Mouse (Mus musculus) neural tube, embryonic 13.5 days (tissue): ENCODE measurements around the gene Arhgap19. TPM values are rescaled to one million over a fixed set of nuclear protein-coding genes. Genes with fewer than 3 reads are reported as not detected.

ENCODE experiments used
- ATAC-seq: fragments of 200-750 bp; cut with Nextera tagmentation; 2 replicates; pipeline ENCODE4 v1.8.0; 2017; ENCODE audit warnings: low read depth, mild to moderate bottlenecking, moderate TSS enrichment, moderate library complexity
- H3K27ac ChIP-seq: fragments of 300-500 bp; sonication (generic); replicated peaks from 2 replicates; pipeline ENCODE4 v1.5.1; 2015; ENCODE audit warnings: moderate library complexity, mild to moderate bottlenecking, inconsistent platforms
- H3K27me3 ChIP-seq: fragments of 300-500 bp; sonication (generic); 2 replicates; pipeline ENCODE4 v1.6.1; 2015; ENCODE audit warnings: mild to moderate bottlenecking, inconsistent platforms
- H3K36me3 ChIP-seq: fragments of 300-500 bp; sonication (generic); 2 replicates; pipeline ENCODE4 v1.6.1; 2015; ENCODE audit warnings: mild to moderate bottlenecking, inconsistent platforms
- H3K4me1 ChIP-seq: fragments of 300-500 bp; sonication (generic); replicated peaks from 2 replicates; pipeline ENCODE4 v1.6.1; 2015; ENCODE audit warnings: inconsistent platforms
- H3K4me2 ChIP-seq: fragments of 300-500 bp; sonication (generic); 2 replicates; pipeline ENCODE4 v1.6.1; 2015; ENCODE audit warnings: inconsistent platforms, mild to moderate bottlenecking, moderate library complexity
- H3K4me3 ChIP-seq: fragments of 300-500 bp; sonication (generic); 2 replicates; pipeline ENCODE4 v1.5.1; 2015; ENCODE audit warnings: mild to moderate bottlenecking, inconsistent platforms
- H3K9ac ChIP-seq: fragments of 300-500 bp; sonication (generic); 2 replicates; pipeline ENCODE4 v1.6.1; 2015; ENCODE audit warnings: moderate library complexity, mild to moderate bottlenecking, inconsistent platforms
- H3K9me3 ChIP-seq: fragments of 300-500 bp; sonication (generic); 2 replicates; pipeline ENCODE4 v1.6.1; 2016; ENCODE audit warnings: inconsistent platforms
- WGBS: fragments of 180-500 bp; shearing (Covaris S2); methylation state at CpG from one replicate; pipeline ENCODE4 v1.1.7; 2015; 5-methylcytosine and 5-hydroxymethylcytosine counted together
- polyA plus RNA-seq: library from polyadenylated mRNA; unstranded; fragments of >200 nt; fragmentation: Nextera tagmentation; extraction: Ambion mirVana; gene quantifications from 2 replicates; pipeline ENCODE4 v1.2.1, GENCODE M21; 2015

Arhgap19 gene
- polyA plus RNA-seq, 1 experiment from 2014 or later = 6.2 TPM

DNA sequence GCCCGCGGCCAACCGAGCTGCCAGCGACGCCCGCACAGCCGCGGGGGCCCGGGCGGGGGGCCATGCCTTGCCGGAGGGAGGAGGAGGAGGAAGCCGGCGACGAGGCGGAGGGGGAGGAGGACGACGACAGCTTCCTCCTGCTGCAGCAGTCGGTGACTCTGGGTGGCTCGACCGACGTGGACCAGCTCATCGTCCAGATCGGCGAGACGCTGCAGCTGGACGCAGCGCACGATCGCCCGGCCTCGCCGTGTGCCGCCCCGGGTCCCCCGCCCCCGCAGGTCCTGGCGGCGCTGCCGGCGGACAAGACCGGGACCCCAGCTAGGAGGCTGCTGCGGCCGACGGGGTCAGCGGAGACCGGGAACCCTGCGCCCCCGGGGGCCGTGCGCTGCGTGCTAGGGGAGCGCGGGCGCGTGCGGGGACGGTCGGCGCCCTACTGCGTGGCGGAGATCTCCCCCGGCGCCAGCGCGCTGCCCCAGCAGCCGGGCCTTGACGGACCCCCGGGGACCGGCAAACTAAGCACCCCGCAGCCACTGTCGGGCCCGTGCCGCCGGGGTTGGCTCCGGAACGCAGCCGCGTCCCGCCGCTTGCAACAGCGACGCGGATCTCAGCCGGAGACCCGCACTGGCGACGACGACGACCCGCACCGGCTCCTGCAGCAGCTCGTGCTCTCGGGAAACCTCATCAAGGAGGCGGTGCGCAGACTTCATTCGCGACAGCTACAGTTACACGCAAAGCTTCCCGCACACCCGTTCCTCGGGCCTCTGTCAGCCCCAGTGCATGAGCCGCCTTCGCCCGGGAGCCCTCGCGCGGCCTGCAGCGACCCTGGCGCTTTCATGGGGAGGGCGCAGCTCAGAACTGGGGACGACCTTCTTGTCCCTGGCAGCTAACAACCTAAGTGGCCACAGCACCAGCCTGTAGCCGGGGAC lies 28.5 kb upstream of the Arhgap19 start:
- Histone ChIP-seq H3K9ac (peak overlapping the region; percentile 92), H3K4me2 (peak overlapping the region; percentile 94), H3K27ac (peak overlapping the region; percentile 94), H3K36me3 (no peaks in the 10 kb centered on the region), H3K4me1 (peaks cover 45% of the 10 kb centered on the region), H3K27me3 (peaks cover 11% of the 10 kb centered on the region; the same call in 1 of the 2 replicates), H3K4me3 (peak overlapping the region; percentile 82), H3K9me3 (no peaks in the 10 kb centered on the region)
- ATAC-seq = peak; percentile 67
- under 1% methylated on average over 112 of the region's 112 CpGs for WGBS

DNA sequence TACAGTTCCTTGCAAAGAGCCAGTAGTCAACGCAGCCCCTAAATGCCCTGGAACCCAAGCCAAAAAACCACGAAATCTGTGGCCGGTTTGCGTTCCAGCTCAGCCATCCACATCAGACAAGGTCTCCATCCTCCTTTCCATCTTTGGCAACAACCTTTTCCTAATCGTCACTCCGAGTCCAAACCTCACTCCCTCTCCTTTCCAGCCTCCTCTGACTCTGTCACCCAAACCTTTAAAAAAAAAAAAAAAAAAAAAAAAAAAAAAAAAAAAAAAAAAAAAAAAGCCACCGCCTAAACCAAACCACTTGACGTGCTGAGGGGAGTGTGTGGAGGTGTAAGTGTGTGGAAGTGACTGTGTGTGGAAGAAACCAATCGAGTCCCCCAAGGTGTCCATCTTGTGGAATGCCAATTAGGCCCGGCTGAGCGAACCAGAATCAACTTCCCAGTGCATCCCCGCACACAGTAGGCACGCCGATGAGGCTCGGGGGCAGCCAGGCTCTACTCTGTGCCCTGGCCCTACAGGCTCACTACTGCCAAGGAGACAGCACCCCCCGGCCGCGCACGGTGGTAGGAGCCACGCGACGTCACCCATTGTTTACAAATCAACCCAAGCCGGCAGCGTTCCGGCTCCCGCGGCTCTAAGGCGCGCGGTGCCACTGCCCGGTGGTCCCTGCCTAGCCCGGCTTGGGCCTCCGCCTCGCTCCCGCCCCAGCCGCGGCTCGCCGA lies 27.7 kb upstream of the Arhgap19 start, which contains the start of gene Frat1:
Frat1 (plus strand) TSS at position 590 of the 725 bp plus-strand sequence.
- peak; percentile 98 for ATAC-seq

DNA sequence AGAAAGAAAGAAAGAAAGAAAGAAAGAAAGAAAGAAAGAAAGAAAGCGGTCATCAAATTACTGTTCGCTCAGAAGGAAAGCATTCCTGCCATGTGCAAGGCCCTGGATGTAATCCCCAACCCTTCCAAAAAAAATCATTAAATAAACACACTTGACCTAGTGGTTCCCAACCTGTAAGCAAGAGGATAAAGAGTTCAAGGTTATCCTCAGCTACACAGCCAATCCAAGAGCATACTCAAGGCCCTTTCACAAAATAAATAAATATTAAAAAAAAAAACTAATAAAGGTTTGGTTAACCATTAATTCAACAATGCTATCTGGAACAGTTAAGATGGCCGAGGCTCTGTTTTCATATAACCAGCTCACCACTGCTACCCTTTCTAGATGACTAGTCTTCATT lies 27.1 kb upstream of the Arhgap19 start:
- Histone ChIP-seq H3K27ac (peak overlapping the region; percentile 94), H3K9me3 (no peaks in the 10 kb centered on the region), H3K4me2 (peak overlapping the region; percentile 94), H3K4me3 (peak overlapping the region; percentile 82), H3K4me1 (peaks cover 38% of the 10 kb centered on the region), H3K36me3 (no peaks in the 10 kb centered on the region), H3K27me3 (peaks cover 11% of the 10 kb centered on the region; the same call in 1 of the 2 replicates), H3K9ac (peak overlapping the region; percentile 66)
- ATAC-seq = no peak
- WGBS = 68% methylated on average over 3 of the region's 3 CpGs

More for the DNA sequence above, 27.7 kb upstream of the Arhgap19 start, which contains the start of gene Frat1:
- Histone ChIP-seq H3K4me2 (peak within 1 kb of the TSS; percentile 94), H3K4me3 (peak within 1 kb of the TSS; percentile 82), H3K9me3 (no peaks in the 10 kb centered on the region), H3K27ac (peak within 1 kb of the TSS; percentile 94), H3K36me3 (no peaks in the 10 kb centered on the region), H3K27me3 (peaks cover 11% of the 10 kb centered on the region; the same call in 1 of the 2 replicates), H3K9ac (peak within 1 kb of the TSS; percentile 92), H3K4me1 (peaks cover 38% of the 10 kb centered on the region)
- WGBS = 0% methylated on average over 39 of the region's 39 CpGs

DNA sequence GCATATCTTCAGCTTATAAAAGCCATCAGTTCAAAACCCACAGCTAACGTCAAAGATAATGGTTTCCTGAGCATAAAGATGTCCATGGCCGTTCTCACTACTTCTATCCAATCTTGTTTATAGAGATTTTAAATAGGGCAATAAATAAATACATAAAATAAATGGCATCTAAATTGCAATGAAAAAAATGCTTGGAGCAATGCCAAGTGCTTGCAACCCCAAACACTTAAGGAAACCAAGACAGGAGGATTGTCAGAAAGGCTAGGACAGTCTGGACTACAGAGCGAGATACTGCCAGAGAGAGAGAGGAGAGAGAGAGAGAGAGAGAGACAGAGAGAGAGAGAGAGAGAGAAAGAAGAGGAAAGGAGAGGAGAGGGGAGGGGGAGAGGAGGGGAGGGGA lies 24.7 kb upstream of the Arhgap19 start:
- H3K36me3 ChIP-seq = no peaks in the 10 kb centered on the region
- H3K4me1 ChIP-seq = peaks cover 15% of the 10 kb centered on the region
- H3K27ac ChIP-seq = no peak overlapping the region
- no peak for ATAC-seq
- no peaks in the 10 kb centered on the region for H3K27me3 ChIP-seq
- 67% methylated on average over 3 of the region's 3 CpGs for WGBS
- no peak overlapping the region for H3K4me2 ChIP-seq
- no peak overlapping the region for H3K4me3 ChIP-seq
- H3K9me3 ChIP-seq = no peaks in the 10 kb centered on the region
- no peak overlapping the region for H3K9ac ChIP-seq

DNA sequence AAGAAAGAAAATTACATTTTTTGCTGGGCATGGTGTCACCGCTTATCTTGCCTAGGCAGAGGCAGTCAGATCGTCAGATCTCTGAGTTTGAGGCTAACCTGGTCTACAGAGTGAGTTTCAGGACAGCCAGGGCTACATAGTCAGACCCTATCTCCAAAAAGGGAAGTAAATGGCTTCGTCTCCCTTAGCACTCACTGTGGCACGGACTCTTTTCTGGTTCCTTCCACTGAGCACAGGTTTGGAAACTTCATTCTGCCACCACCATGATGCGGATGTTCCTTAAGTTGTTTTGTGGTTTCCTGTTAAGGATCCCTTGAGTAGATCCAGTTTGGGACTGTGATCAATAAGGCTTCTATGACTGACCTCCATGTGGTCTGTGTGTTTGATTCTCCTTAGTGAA lies 23.1 kb upstream of the Arhgap19 start:
- H3K9me3 ChIP-seq = no peaks in the 10 kb centered on the region
- 87% methylated on average over 5 of the region's 5 CpGs for WGBS
- no peaks in the 10 kb centered on the region for H3K36me3 ChIP-seq
- no peak overlapping the region for H3K4me3 ChIP-seq
- H3K4me1 ChIP-seq = 0 out of 2 replicates have a peak, but pooled peaks cover 5% of the 10 kb centered on the region
- no peak overlapping the region for H3K4me2 ChIP-seq
- H3K27me3 ChIP-seq = no peaks in the 10 kb centered on the region
- no peak for ATAC-seq
- H3K9ac ChIP-seq = no peak overlapping the region
- H3K27ac ChIP-seq = no peak overlapping the region

DNA sequence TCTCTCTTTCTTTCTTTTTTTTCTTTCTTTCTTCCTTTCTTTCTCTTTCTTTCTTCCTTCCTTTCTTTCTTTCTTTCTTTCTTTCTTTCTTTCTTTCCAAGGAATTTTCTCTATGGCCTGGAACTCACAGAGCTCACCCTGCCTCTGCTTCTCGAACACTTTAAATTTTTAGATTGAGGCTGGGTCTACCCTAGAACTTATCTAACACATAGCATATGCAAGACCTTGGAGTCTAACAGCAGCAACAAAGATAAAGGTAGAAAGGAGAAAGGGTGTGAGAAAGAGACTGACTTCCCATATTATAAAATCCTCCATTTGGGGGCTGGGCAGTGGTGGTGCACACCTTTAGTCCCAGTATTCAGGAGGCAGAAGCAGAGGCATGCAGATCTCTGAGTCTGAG lies 20.7 kb upstream of the Arhgap19 start:
- Histone ChIP-seq H3K4me3 (no peak overlapping the region), H3K9me3 (no peaks in the 10 kb centered on the region), H3K27me3 (no peaks in the 10 kb centered on the region), H3K36me3 (no peaks in the 10 kb centered on the region), H3K4me1 (no peaks in the 10 kb centered on the region), H3K9ac (no peak overlapping the region), H3K4me2 (no peak overlapping the region), H3K27ac (no peak overlapping the region)
- 93% methylated on average over 1 of the region's 1 CpGs for WGBS
- no peak for ATAC-seq

DNA sequence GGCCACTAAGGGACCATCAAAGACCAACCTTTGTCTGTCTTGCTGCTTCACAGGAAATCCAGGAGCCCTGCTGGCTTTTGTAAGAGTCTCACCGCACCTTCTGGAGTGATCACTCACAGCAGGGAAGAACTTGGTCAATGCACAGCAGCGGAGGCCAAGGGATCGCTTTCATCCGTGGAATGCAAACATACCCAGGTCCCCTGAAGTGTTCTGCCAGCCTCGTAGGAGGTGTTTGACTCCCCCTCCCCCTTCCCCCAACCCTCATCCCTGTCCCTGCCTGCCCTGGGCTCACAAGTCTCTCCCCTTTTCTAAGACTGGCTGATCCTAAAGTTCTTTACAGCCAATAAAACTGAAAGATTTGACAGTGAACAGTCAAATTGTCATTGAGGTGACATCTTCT lies 19.6 kb upstream of the Arhgap19 start:
- Histone ChIP-seq H3K27me3 (no peaks in the 10 kb centered on the region), H3K9me3 (no peaks in the 10 kb centered on the region), H3K4me1 (no peaks in the 10 kb centered on the region), H3K36me3 (no peaks in the 10 kb centered on the region), H3K4me3 (no peak overlapping the region), H3K4me2 (no peak overlapping the region), H3K27ac (no peak overlapping the region), H3K9ac (no peak overlapping the region)
- 10% methylated on average over 5 of the region's 5 CpGs for WGBS
- ATAC-seq = no peak

DNA sequence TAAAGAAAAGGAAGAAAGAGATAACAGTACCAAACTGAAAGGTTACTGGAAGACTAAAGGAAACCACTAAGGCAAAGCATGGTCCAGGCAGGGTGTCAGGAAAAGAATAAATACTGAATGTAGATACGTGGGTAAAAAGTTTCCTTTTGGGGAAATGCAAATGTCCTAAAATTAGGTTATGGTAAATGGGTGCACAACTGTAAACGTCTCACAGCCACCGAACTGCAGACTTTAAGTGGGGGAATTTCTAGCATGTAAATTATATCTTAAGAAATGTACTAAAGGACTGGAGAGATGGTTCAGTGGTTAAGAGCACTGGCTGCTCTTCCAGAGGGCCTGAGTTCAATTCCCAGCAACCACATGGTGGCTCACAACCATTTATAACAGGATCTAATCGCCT lies 16.9 kb upstream of the Arhgap19 start:
- Histone ChIP-seq H3K9me3 (no peaks in the 10 kb centered on the region), H3K27ac (no peak overlapping the region), H3K4me1 (no peaks in the 10 kb centered on the region), H3K36me3 (no peaks in the 10 kb centered on the region), H3K4me2 (no peak overlapping the region), H3K27me3 (no peaks in the 10 kb centered on the region), H3K4me3 (no peak overlapping the region), H3K9ac (no peak overlapping the region)
- WGBS = 88% methylated on average over 4 of the region's 4 CpGs
- no peak for ATAC-seq

DNA sequence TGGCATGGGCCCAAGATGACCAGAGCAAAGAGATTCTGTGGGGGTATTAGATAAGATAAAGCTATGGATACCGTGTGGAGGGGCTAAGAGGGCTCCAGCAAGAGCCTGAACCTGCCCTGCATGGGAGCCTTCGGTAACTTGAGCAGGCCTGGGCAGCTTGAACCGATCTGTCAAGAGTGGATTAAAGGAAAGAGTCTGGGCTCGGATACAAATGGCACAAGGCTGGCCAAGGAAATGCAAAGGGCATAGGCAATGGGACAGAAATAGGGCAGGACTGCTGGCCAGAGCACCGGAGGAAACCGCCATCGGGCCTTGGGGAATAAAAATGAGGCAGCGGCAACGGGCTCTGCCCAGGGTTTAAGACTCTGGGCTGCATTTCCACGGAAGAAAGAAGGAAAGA lies 15.5 kb upstream of the Arhgap19 start:
- Histone ChIP-seq H3K27me3 (no peaks in the 10 kb centered on the region), H3K9me3 (no peaks in the 10 kb centered on the region), H3K9ac (no peak overlapping the region), H3K27ac (no peak overlapping the region), H3K4me1 (no peaks in the 10 kb centered on the region), H3K4me3 (no peak overlapping the region), H3K36me3 (no peaks in the 10 kb centered on the region), H3K4me2 (no peak overlapping the region)
- 72% methylated on average over 10 of the region's 10 CpGs for WGBS
- ATAC-seq = no peak

DNA sequence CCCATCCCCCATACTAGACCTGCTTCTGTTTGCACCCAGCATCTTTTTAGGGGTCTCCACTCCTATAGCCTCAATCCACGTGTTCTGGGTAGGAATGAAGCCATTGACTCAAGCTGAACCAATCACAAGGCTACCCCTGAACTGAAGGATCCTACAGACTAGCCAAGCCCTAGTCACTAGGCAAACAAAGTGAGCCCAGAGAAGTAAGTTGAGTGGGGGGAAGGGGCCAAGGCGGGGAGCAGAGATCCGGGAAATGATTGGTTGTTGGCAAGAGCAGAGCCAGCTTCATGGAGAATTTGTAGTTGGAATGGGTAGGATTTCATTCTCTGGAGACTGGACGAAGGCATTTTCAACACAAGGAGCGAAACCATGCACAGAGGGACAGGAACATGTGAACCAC lies 15.1 kb upstream of the Arhgap19 start:
- ATAC-seq = no peak
- Histone ChIP-seq H3K4me2 (no peak overlapping the region), H3K27me3 (no peaks in the 10 kb centered on the region), H3K4me3 (no peak overlapping the region), H3K36me3 (no peaks in the 10 kb centered on the region), H3K4me1 (no peaks in the 10 kb centered on the region), H3K27ac (no peak overlapping the region), H3K9ac (no peak overlapping the region), H3K9me3 (no peaks in the 10 kb centered on the region)
- WGBS = 71% methylated on average over 5 of the region's 5 CpGs

DNA sequence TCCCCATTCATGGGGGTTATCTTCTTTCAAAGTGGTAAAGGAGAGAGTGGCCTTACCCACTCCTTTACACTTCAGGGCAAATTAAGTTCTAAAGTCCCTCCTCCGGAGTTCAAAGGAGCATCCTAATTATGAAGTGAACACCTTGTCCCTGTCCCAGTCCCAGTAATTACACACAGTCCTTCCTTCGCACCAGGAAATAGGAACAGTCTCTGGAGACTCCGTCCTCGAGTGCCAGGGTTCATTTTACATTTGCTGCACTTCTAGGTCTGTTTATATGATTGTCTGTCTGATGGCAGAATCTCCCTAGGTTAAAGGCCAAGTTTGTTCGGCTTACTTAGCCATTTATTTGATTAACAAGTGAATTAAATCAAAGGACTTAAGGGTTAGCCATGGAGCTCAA lies 14.6 kb upstream of the Arhgap19 start:
- Histone ChIP-seq H3K4me3 (no peak overlapping the region), H3K4me2 (no peak overlapping the region), H3K36me3 (no peaks in the 10 kb centered on the region), H3K4me1 (no peaks in the 10 kb centered on the region), H3K27me3 (no peaks in the 10 kb centered on the region), H3K9ac (no peak overlapping the region), H3K27ac (no peak overlapping the region), H3K9me3 (no peaks in the 10 kb centered on the region)
- 76% methylated on average over 5 of the region's 5 CpGs for WGBS
- no peak for ATAC-seq

DNA sequence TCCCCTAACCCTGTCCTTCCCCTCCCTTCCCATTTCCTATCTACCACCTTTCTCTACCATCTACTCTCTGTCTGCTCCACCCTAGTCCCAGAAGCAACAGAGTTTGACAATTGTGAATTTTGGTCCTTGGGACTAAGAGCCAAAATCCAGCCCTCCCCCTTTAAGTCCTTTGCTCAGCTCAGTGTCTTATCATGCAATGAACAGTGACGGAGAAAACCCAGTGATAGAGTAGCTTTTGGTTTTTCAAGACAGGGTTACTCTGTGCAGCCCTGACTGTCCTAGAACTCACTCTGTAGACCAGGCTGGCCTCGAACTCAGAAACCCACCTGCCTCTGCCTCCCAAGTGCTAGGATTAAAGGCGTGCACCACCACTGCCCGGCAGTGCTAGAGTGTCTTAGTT lies 11.5 kb upstream of the Arhgap19 start:
- Histone ChIP-seq H3K27me3 (no peaks in the 10 kb centered on the region), H3K4me2 (no peak overlapping the region), H3K4me1 (no peaks in the 10 kb centered on the region), H3K4me3 (no peak overlapping the region), H3K9ac (no peak overlapping the region), H3K36me3 (no peaks in the 10 kb centered on the region), H3K9me3 (no peaks in the 10 kb centered on the region), H3K27ac (no peak overlapping the region)
- no peak for ATAC-seq
- 90% methylated on average over 4 of the region's 4 CpGs for WGBS
